Mouse (Mus musculus): ENCODE results near the gene Kng1. TPM values are rescaled to one million over a fixed set of nuclear protein-coding genes. Genes with fewer than 3 reads are reported as not detected.

Kng1 gene
- polyA plus RNA-seq, 1 experiment from 2014 or later, result 0.29 TPM

DNA sequence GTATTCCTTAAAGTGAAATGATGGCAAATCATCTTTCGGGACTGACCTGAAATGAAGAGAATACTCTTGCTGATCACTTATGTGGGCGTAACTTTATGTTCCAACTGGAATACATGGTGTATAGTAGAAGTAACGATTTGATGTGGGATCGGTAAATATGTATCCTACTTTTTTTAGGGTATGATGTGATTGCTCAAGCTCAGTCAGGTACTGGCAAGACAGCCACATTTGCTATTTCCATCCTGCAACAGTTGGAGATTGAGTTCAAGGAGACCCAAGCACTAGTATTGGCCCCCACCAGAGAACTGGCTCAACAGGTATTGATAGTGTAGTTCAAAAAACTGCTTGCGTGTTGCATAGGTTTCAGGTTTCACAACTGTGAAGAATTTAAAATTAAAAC is 51.3 kb downstream of the Kng1 start:
- no peak for ATAC-seq (ENCODE audit: low read depth)
- Histone ChIP-seq H3K4me2 (peak overlapping the region; percentile 93), H3K36me3 (peaks cover 46% of the 10 kb centered on the region)

DNA sequence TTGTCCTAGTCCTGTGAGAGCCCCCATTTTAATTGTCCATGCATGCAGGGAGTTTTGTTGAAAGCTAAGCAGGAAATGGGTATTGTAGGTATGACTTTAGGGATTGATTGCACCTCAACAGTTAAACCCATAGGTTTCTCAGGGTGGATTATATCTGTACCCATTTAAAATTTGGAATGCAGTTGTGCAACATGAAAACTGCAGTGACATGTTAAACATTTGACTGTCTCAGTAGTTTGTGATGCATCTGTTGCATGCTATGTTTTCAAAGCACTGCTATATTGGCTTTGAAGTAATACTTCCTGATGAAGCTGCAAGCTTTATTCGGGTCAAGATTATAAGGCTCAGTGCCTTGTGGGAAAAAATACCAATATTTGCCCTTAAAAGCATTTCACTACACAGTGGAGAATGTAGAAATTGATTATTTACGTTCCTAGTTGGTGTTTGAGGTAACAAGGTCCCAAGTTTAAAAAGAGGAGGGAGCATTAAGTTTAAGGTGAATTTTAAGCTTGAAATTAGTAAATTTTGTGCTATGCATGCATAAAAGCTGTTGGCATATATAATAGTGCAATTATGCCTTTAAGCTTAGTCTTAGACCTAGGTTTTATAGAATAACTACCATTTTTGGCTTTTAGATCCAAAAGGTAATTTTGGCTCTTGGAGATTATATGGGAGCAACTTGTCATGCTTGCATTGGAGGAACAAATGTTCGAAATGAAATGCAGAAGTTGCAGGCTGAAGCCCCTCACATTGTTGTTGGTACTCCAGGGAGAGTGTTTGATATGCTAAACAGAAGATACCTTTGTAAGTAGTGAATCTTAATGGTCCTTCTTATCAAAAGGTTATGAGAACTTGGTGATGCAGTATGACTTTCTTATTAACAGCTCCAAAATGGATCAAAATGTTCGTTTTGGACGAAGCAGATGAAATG is 52.0 kb downstream of the Kng1 start:
- no peak for ATAC-seq (ENCODE audit: low read depth)
- H3K27me3 ChIP-seq, result no peaks in the 10 kb centered on the region
- H3K9ac ChIP-seq, result peak overlapping the region; percentile 99
- peaks cover 48% of the 10 kb centered on the region for H3K4me1 ChIP-seq (replicated peaks)
- H3K4me3 ChIP-seq, result peak overlapping the region; percentile 77
- H3K9me3 ChIP-seq, result no peaks in the 10 kb centered on the region
- H3K4me2 ChIP-seq, result peak overlapping the region; percentile 93
- 61% methylated on average over 5 of the region's 5 CpGs for WGBS
- peaks cover 53% of the 10 kb centered on the region for H3K36me3 ChIP-seq
- no peak overlapping the region for H3K27ac ChIP-seq (replicated peaks)

More for the DNA sequence above, 51.3 kb downstream of the Kng1 start:
- H3K9me3 ChIP-seq, result no peaks in the 10 kb centered on the region
- WGBS, result 4% methylated on average over 5 of the region's 5 CpGs
- H3K4me3 ChIP-seq, result peak overlapping the region; percentile 77
- H3K9ac ChIP-seq, result peak overlapping the region; percentile 99
- no peaks in the 10 kb centered on the region for H3K27me3 ChIP-seq
- peaks cover 48% of the 10 kb centered on the region for H3K4me1 ChIP-seq (replicated peaks)
- 0 out of 2 replicates have a peak overlapping the region, but pooled peaks have one; percentile 98 for H3K27ac ChIP-seq (replicated peaks)

DNA sequence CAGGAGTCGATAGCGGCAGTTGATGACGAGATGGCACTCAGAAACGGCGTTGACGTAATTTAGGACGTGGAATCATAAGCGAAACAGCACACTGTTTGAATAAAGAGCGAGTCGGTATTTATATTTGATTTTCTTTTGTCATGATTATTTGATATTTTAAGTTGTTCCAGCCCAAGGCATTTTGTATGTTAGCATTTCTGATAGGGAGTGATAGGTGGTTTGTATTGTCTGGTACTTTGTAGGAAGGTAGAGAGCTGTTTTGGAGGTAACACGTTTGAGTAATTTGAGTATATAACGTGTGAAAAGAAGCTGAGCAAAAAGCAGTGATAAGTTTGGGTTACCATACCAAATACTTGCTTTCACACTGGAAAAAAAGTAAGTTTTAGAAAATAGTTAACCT is 54.7 kb downstream of the Kng1 start:
- Histone ChIP-seq H3K4me1 (replicated peaks) (peaks cover 43% of the 10 kb centered on the region), H3K36me3 (peaks cover 75% of the 10 kb centered on the region), H3K9ac (no peak overlapping the region), H3K4me2 (no peak overlapping the region), H3K9me3 (no peaks in the 10 kb centered on the region), H3K27me3 (no peaks in the 10 kb centered on the region), H3K4me3 (no peak overlapping the region), H3K27ac (replicated peaks) (no peak overlapping the region)
- ATAC-seq (ENCODE audit: low read depth), result no peak
- 85% methylated on average over 12 of the region's 12 CpGs for whole genome bisulfite sequencing

DNA sequence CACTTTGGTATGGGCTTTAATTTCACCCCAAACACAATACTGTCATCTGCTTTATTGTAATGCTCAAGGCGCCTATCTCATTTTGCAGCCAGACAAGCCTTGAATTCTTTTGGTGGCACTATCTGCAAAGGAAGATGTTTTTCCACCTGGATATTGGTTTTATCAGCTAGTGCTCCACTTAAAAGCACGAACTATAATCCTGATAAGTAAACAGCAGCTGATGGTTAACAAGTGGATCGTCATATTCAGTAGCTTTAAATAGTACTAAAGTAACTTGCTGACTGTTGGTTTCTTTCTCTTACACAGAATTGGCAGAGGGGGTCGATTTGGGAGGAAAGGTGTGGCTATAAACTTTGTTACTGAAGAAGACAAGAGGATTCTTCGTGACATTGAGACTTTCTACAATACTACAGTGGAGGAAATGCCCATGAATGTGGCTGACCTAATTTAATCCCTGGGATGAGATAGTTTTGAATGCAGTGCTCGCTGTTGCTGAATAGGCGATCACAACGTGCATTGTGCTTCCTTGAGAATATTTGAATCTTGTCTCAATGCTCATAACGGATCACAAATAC is 55.3 kb downstream of the Kng1 start:
- ATAC-seq (ENCODE audit: low read depth), result no peak
- Histone ChIP-seq H3K4me2 (no peak overlapping the region), H3K36me3 (peaks cover 77% of the 10 kb centered on the region)

DNA sequence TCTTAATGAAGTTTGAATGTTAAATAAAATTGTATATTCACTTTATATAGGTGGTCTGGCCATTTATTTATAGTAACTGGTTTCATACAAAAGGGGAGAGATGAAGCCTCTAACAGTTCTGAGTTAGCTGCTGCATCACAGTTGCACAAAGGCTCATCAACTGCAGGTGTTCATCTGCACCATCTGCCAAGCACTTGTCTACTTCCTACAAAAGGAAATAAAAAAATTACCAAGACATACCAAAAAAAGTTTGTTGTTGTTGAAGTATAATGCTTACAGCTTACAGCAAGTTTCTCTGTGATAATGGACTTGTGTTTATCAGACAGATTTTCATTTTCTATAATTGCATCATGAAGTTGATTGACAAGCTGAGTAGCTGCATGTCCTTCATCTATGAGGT is 56.2 kb downstream of the Kng1 start:
- no peaks in the 10 kb centered on the region for H3K27me3 ChIP-seq
- H3K4me1 ChIP-seq (replicated peaks), result peaks cover 41% of the 10 kb centered on the region
- no peak for ATAC-seq (ENCODE audit: low read depth)
- no peak overlapping the region for H3K9ac ChIP-seq
- no peak overlapping the region for H3K4me2 ChIP-seq
- no peaks in the 10 kb centered on the region for H3K9me3 ChIP-seq
- no peak overlapping the region for H3K27ac ChIP-seq (replicated peaks)
- H3K36me3 ChIP-seq, result peaks cover 75% of the 10 kb centered on the region
- no peak overlapping the region for H3K4me3 ChIP-seq

More for the DNA sequence above, 55.3 kb downstream of the Kng1 start:
- Histone ChIP-seq H3K4me1 (replicated peaks) (peaks cover 43% of the 10 kb centered on the region), H3K27ac (replicated peaks) (no peak overlapping the region), H3K9ac (no peak overlapping the region), H3K4me3 (no peak overlapping the region), H3K9me3 (no peaks in the 10 kb centered on the region), H3K27me3 (no peaks in the 10 kb centered on the region)
- 49% methylated on average over 9 of the region's 9 CpGs for WGBS

DNA sequence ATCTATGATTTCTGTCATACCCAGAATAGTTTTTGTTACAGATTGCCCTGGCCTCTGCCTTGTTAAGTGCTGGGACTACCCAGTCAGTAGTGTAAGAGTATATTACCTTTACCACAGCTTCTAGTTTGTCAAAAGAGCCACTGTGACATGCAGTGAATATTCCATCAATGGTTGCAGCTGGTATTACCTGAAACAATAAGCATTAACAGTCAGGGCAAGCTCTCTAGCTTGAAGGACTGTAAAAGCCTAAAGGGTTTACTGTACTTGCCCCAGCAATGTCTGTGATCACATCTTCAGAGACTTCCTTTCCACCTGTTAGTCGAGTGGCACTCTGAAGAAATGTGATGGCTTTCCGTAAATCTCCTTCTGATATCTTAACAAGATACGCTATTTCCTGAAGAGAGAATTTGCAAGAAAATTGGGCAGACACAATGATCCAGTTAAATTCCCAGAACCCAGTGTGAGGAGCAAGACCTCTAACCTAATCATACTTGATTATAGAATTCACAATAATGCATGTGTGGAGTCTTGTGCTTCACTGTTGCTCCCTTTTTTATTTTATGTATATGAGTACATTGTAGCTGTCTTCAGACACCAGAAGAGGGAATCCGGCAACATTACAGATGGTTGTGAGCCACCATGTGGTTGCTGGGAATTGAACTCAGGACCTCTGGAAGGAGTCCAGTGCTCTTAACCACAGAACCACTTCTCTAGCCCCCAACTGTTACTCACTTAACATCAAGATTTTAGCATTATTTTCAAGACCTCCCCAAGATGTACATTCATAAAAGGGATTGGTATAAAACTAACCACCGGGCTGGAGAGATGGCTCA is 56.9 kb downstream of the Kng1 start:
- WGBS, result 70% methylated on average over 5 of the region's 5 CpGs
- Histone ChIP-seq H3K9me3 (no peaks in the 10 kb centered on the region), H3K4me1 (replicated peaks) (peaks cover 34% of the 10 kb centered on the region), H3K36me3 (peaks cover 73% of the 10 kb centered on the region), H3K9ac (no peak overlapping the region), H3K27me3 (no peaks in the 10 kb centered on the region), H3K27ac (replicated peaks) (no peak overlapping the region), H3K4me3 (no peak overlapping the region), H3K4me2 (no peak overlapping the region)
- ATAC-seq (ENCODE audit: low read depth), result no peak

DNA sequence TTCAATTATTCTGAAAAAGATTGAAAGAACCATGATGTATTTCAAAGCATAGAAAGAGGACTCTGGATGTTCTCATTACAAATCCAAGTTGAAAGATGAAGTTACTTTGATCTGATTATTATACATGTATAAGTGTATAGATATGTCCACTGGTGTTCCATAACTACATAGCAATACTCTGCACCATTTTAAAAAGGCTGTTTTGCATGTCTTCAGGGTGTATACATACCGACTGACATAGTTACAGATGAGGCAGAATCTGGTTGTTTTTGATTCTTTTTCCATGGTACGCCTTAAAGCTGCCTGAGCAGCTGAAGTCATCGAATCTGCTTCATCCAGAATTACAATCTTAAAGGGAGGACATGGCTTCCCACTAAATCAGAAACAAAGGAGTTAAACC is 57.8 kb downstream of the Kng1 start:
- Histone ChIP-seq H3K36me3 (peaks cover 69% of the 10 kb centered on the region), H3K27me3 (no peaks in the 10 kb centered on the region), H3K4me2 (no peak overlapping the region), H3K4me1 (replicated peaks) (peaks cover 25% of the 10 kb centered on the region), H3K27ac (replicated peaks) (no peak overlapping the region), H3K9me3 (no peaks in the 10 kb centered on the region), H3K9ac (no peak overlapping the region), H3K4me3 (no peak overlapping the region)
- WGBS, result 86% methylated on average over 3 of the region's 3 CpGs
- no peak for ATAC-seq (ENCODE audit: low read depth)

DNA sequence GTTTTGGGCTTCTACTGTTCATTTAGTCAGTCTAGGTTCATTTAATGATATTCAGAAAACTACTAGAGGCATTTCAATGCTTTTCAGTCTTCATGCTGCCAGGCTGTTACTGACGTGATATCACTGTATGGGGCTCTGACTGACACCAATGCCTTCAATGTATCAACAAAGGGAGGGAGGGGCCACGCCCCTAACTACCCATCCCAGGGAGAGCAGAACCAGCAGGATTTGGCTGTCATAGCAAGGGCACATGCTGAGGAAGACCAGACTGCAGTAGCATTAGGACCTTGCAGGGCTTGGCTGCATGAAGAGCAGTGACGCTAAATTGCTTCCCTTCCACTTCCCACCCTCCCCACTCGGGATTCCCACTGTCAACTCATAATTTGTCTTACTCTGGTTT is 59.5 kb downstream of the Kng1 start:
- peaks cover 69% of the 10 kb centered on the region for H3K36me3 ChIP-seq
- no peak overlapping the region for H3K4me3 ChIP-seq
- 64% methylated on average over 4 of the region's 4 CpGs for WGBS
- H3K4me1 ChIP-seq (replicated peaks), result peaks cover 9% of the 10 kb centered on the region; the same call in 1 of the 2 replicates
- no peak overlapping the region for H3K27ac ChIP-seq (replicated peaks)
- H3K4me2 ChIP-seq, result no peak overlapping the region
- H3K9me3 ChIP-seq, result no peaks in the 10 kb centered on the region
- no peak for ATAC-seq (ENCODE audit: low read depth)
- H3K27me3 ChIP-seq, result no peaks in the 10 kb centered on the region
- no peak overlapping the region for H3K9ac ChIP-seq

DNA sequence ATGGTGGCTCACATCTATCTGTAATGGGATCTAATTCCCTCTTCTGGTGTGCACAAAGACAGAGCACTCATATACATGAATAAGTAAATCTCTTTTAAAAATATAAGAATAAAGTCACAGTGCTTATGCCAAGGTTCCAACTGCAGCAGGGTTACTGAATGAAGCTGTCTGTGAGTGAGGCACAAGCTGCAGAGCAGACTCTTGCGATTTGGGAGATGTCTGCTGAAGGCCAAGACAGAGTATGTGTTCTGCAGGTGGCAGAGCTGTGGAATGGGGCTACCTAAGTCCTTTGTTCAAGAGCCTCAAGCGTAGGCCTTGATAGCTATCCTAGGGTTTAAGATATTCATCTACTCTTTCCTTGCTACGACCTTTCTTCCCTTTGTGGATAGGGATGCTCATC is 64.8 kb downstream of the Kng1 start:
- 93% methylated on average over 3 of the region's 3 CpGs for WGBS
- Histone ChIP-seq H3K4me3 (no peak overlapping the region), H3K27me3 (no peaks in the 10 kb centered on the region), H3K4me2 (no peak overlapping the region), H3K36me3 (peaks cover 47% of the 10 kb centered on the region), H3K9me3 (no peaks in the 10 kb centered on the region), H3K27ac (replicated peaks) (no peak overlapping the region), H3K9ac (no peak overlapping the region), H3K4me1 (replicated peaks) (peaks cover 10% of the 10 kb centered on the region)
- no peak for ATAC-seq (ENCODE audit: low read depth)

DNA sequence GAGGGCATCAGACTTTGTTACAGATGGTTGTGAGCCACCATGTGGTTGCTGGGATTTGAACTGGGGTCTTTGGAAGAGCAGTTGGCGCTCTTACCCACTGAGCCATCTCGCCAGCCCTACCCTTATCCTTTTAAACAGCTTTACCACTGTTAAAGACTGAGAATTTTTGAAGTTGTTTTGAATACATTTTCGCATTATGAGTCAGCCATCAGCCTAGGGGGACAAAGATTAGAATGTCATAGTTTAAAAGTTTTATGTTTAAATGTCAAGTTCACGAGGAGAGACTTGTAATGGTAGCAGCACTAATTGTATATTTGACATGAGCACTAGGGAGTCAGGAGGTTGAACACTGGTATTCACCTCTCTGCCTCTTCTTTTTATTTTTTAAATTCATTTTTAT is 65.4 kb downstream of the Kng1 start:
- ATAC-seq (ENCODE audit: low read depth), result no peak
- no peak overlapping the region for H3K4me3 ChIP-seq
- no peaks in the 10 kb centered on the region for H3K27me3 ChIP-seq
- H3K4me1 ChIP-seq (replicated peaks), result peaks cover 11% of the 10 kb centered on the region
- no peak overlapping the region for H3K27ac ChIP-seq (replicated peaks)
- peaks cover 46% of the 10 kb centered on the region for H3K36me3 ChIP-seq
- no peak overlapping the region for H3K4me2 ChIP-seq
- H3K9ac ChIP-seq, result no peak overlapping the region
- WGBS, result 92% methylated on average over 4 of the region's 4 CpGs
- H3K9me3 ChIP-seq, result no peaks in the 10 kb centered on the region

DNA sequence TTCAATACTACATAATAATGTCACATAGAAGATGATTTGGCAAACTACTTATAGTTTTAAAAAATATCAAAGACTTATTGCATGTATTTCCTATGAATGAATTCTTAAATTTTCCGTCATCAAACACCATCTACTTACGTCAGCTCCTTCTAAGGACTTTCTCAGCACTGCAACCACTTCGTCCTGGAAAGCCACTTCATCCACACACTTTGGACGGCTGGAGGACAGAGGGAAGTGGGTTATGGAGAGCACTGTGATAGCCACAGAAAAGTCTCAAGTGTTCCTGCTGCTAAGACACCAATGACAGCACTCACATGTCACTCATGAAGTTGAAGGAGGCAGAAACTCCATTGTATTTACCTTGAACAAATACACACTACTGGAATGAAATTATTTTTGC is 66.7 kb downstream of the Kng1 start:
- no peak for ATAC-seq (ENCODE audit: low read depth)
- Histone ChIP-seq H3K9me3 (no peaks in the 10 kb centered on the region), H3K4me2 (no peak overlapping the region), H3K36me3 (peaks cover 42% of the 10 kb centered on the region), H3K27me3 (no peaks in the 10 kb centered on the region), H3K4me1 (replicated peaks) (peaks cover 24% of the 10 kb centered on the region), H3K4me3 (no peak overlapping the region), H3K9ac (no peak overlapping the region), H3K27ac (replicated peaks) (no peak overlapping the region)
- WGBS, result 94% methylated on average over 4 of the region's 4 CpGs

DNA sequence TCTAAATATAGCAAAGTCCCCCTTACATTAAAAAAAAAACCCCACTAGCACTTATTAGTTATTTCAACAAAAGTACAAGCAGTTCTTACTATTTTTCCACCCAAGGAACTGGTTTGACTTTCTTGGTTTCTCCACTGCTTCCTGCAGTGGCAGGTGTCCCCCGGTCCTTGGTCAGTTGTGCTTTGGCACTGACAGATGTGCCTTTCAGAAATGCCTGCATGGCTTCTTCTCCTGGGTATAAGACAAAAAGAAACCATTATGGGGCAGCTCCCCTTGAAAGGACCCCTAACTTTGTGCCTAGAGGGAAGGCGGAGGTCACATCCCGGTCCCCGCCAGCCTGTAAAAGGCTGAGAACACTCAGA is 69.6 kb downstream of the Kng1 start:
- no peaks in the 10 kb centered on the region for H3K9me3 ChIP-seq
- WGBS, result 0% methylated on average over 4 of the region's 4 CpGs
- peak; percentile 11; the same call in 1 of the 2 replicates for ATAC-seq (ENCODE audit: low read depth)

More for the DNA sequence above, 69.6 kb downstream of the Kng1 start:
- Histone ChIP-seq H3K4me1 (replicated peaks) (peaks cover 28% of the 10 kb centered on the region), H3K4me3 (peak overlapping the region; percentile 73), H3K27me3 (no peaks in the 10 kb centered on the region), H3K27ac (replicated peaks) (peak overlapping the region; percentile 95), H3K4me2 (peak overlapping the region; percentile 93), H3K36me3 (peaks cover 19% of the 10 kb centered on the region), H3K9ac (peak overlapping the region; percentile 90)
